Mouse (Mus musculus) liver, postnatal 0 days (tissue): ENCODE results near the gene Olfr1499.

Experiments used
- CTCF ChIP-seq: sonication (generic); IDR thresholded peaks from 2 replicates; pipeline ENCODE4 v1.5.1; 2016; ENCODE audit warnings: antibody characterized with exemption, low read depth
- EP300 ChIP-seq: IDR thresholded peaks from 2 replicates; pipeline ENCODE4 v1.6.1; 2016; ENCODE audit warnings: antibody characterized with exemption, low read depth, mild to moderate bottlenecking

- TF ChIP-seq CTCF (no peak), EP300 (no peak)
These were observed at the start of gene Olfr1499 for GRCm38 (mm10) chr19:13819347-13819746.
